Mouse (Mus musculus): ENCODE results near the gene Dis3l2.

DNA sequence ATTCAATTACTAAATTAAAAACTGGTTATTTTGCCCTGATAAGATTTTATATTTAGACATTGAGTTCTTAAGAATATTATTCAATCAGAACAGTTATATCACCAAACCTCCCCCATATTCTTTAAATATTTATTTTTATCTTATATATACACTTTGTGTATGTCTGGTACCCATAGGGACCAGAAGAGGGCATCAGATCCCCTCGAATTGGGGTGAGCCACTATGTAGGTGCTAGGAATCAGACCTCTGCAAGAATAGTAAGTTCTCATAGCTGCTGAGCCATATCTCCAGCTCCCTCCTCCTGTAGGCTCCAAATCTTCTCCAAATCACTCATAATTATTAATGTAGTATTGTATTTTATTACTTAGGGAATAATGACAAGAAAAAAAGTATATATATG lies 269.1 kb downstream of the Dis3l2 start:
- TF ChIP-seq CTCF (IDR thresholded peaks at IDR 0.05; ENCODE audit: borderline replicate concordance, insufficient read depth, low read depth, low read length) (no peak), POLR2A (IDR thresholded peaks at IDR 0.05; ENCODE audit: borderline replicate concordance, insufficient read depth, low read length) (no peak)

All from cerebellum, adult 2 months (tissue).